Mouse (Mus musculus) small intestine, adult 2 months (tissue): ENCODE measurements around the gene Asb16.

Experiments
- CTCF ChIP-seq: fragments of 200-500 bp; IDR thresholded peaks from 2 replicates; pipeline ENCODE4 v1.5.1; 2012; ENCODE audit warnings: low read depth, mild to moderate bottlenecking, control low read depth, inconsistent platforms, low read length, moderate library complexity, mixed read lengths; ENCODE audit not compliant: insufficient replicate concordance, insufficient read length; ENCODE audit errors: extremely low read depth
- POLR2A ChIP-seq: fragments of 200-500 bp; IDR thresholded peaks from 2 replicates; pipeline ENCODE4 v1.6.1; 2012; ENCODE audit warnings: low read depth, mild to moderate bottlenecking, control low read depth, inconsistent platforms, low read length, moderate library complexity

DNA sequence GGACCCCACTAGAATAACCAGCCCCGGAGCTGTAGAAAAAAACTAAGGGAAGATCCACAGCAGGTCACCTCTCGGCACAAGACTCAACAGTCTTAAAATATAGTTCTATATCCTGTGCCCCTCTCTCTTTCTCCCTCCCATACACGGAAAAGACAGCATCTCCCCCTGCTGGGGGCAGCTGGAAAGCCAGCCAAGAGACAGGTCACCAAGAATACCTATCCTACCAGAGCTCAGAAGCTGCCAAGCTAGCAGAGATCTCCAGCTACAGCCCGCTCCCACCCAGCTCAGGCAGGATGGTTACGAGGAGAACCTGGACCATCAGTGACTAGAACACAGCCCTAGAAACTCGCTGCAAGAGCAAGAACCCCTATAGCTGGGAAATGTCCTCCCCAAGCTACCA, 45.4 kb upstream of the Asb16 start:
- TF ChIP-seq CTCF (peak; percentile 39; the same call in 1 of the 2 replicates), POLR2A (no peak)
